ENCODE assay signal across 24 mouse cellular contexts in genomic region chr6:87388877-87389276, GRCm38 (mm10). TPM values are rescaled to one million over a fixed set of nuclear protein-coding genes. Genes with fewer than 3 reads are reported as not detected.
DNase-seq lines count a peak whose midpoint lies in the region; ATAC-seq and TF ChIP-seq lines count a peak whose summit lies in the region.
"Had no signal": no experiment of that assay in that cellular context is flagged by ENCODE, and none has a peak within 500 bp of the region (broad histone marks: within the 10 kb centered on the region; RNA-seq: fewer than 3 reads in every experiment).

TSS of gene Gkn3 (minus strand) at chr6:87388935.

- no peak for TF ChIP-seq POLR2A in liver, adult 2 months (IDR thresholded peaks at IDR 0.05; ENCODE audit: extremely low read depth, insufficient read depth, low read length)

- no peak within 1 kb of the TSS for H3K27ac ChIP-seq in liver, adult 2 months (replicated peaks; ENCODE audit: insufficient read depth, low read depth, low read length)
- H3K27ac ChIP-seq in liver, embryonic 12.5 days: no peak within 1 kb of the TSS
- no peak within 1 kb of the TSS for H3K27ac ChIP-seq in hindbrain, postnatal 0 days
- H3K27ac ChIP-seq: forebrain, embryonic 12.5 days; heart, adult 2 months; heart, embryonic 15.5 days; limb, embryonic 15.5 days; macrophage; midbrain, embryonic 12.5 days; neural tube, embryonic 12.5 days had no signal

- H3K9me3 ChIP-seq in liver, embryonic 12.5 days (replicated peaks): no peaks in the 10 kb centered on the region
- no peaks in the 10 kb centered on the region for H3K9me3 ChIP-seq in hindbrain, postnatal 0 days (ENCODE audit: low read length)
- H3K9me3 ChIP-seq: forebrain, embryonic 12.5 days; heart, embryonic 15.5 days; limb, embryonic 15.5 days; midbrain, embryonic 12.5 days; neural tube, embryonic 12.5 days had no signal

- no peak within 1 kb of the TSS for H3K9ac ChIP-seq in liver, adult 2 months (ENCODE audit: low read depth, low read length)
- H3K9ac ChIP-seq in liver, embryonic 12.5 days: no peak within 1 kb of the TSS
- H3K9ac ChIP-seq in hindbrain, postnatal 0 days (replicated peaks; ENCODE audit: low read length): no peak within 1 kb of the TSS
- H3K9ac ChIP-seq: forebrain, embryonic 12.5 days; heart, embryonic 15.5 days; limb, embryonic 15.5 days; midbrain, embryonic 12.5 days; neural tube, embryonic 12.5 days had no signal

- H3K4me2 ChIP-seq in liver, embryonic 12.5 days: no peak within 1 kb of the TSS
- no peak within 1 kb of the TSS for H3K4me2 ChIP-seq in hindbrain, postnatal 0 days (ENCODE audit: low read depth, low read length)
- H3K4me2 ChIP-seq: forebrain, embryonic 12.5 days; heart, embryonic 15.5 days; limb, embryonic 15.5 days; midbrain, embryonic 12.5 days; neural tube, embryonic 12.5 days had no signal

- peak; percentile 38 for DNase-seq in liver, adult 2 months (ENCODE audit: extremely low read depth, low read depth, low spot score)
- no peak for DNase-seq in urinary bladder, adult 2 months (ENCODE audit: low spot score)
- no peak for DNase-seq in urinary bladder, adult 18-20 months (ENCODE audit: low spot score in 2 of 2)
- peak; percentile 50 for DNase-seq in lung, postnatal 36 days
- DNase-seq in gastrocnemius, postnatal 25 days: no peak
- no peak for DNase-seq in hindbrain, postnatal 0 days (ENCODE audit: low spot score)
- DNase-seq: adrenal gland, postnatal 10 days; cerebellum, postnatal 10 days; gastrocnemius, postnatal 10 days; heart, adult 2 months; heart, postnatal 4 days; kidney, adult 8-10 months; kidney, postnatal 25 days; right cerebral cortex, adult 18-20 months; thymus, adult 18-20 months had no signal

- no peaks in the 10 kb centered on the region for H3K79me2 ChIP-seq in liver, adult 2 months (ENCODE audit: control insufficient read depth, insufficient read depth, low read length)

- ATAC-seq in liver, embryonic 12.5 days: no peak
- ATAC-seq in hindbrain, postnatal 0 days: no peak
- ATAC-seq: activated CD4-positive, CD25-positive, alpha-beta regulatory T cell, adult 4 months had no signal

- H3K4me1 ChIP-seq in liver, adult 2 months (ENCODE audit: control insufficient read depth, insufficient read depth, low read length): peaks cover 9% of the 10 kb centered on the region
- peaks cover 25% of the 10 kb centered on the region for H3K4me1 ChIP-seq in liver, embryonic 12.5 days
- H3K4me1 ChIP-seq in hindbrain, postnatal 0 days (ENCODE audit: insufficient read depth, low read length): peaks cover 3% of the 10 kb centered on the region; the same call in 1 of the 2 replicates

- no peaks in the 10 kb centered on the region for H3K36me3 ChIP-seq in liver, adult 2 months (ENCODE audit: control insufficient read depth, insufficient read depth, low read length)
- no peaks in the 10 kb centered on the region for H3K36me3 ChIP-seq in liver, embryonic 12.5 days
- H3K36me3 ChIP-seq in hindbrain, postnatal 0 days (ENCODE audit: insufficient read depth, low read length): no peaks in the 10 kb centered on the region
- H3K36me3 ChIP-seq: forebrain, embryonic 12.5 days; heart, embryonic 15.5 days; limb, embryonic 15.5 days; midbrain, embryonic 12.5 days; neural tube, embryonic 12.5 days had no signal

- no peak within 1 kb of the TSS for H3K4me3 ChIP-seq in liver, adult 2 months (ENCODE audit: insufficient read depth, low read depth, low read length)
- no peak within 1 kb of the TSS for H3K4me3 ChIP-seq in liver, embryonic 12.5 days
- no peak within 1 kb of the TSS for H3K4me3 ChIP-seq in hindbrain, postnatal 0 days (ENCODE audit: low read length)
- H3K4me3 ChIP-seq: forebrain, embryonic 12.5 days; heart, adult 2 months; heart, embryonic 15.5 days; limb, embryonic 15.5 days; midbrain, embryonic 12.5 days; neural tube, embryonic 12.5 days had no signal

- 28% methylated on average over 7 of the region's 7 CpGs for WGBS in liver, adult 2 months
- WGBS in liver, embryonic 12.5 days (ENCODE audit: insufficient replicate concordance): 46% methylated on average over 7 of the region's 7 CpGs
- WGBS in hindbrain, postnatal 0 days: 67% methylated on average over 7 of the region's 7 CpGs

- H3K27me3 ChIP-seq in liver, adult 2 months (ENCODE audit: control insufficient read depth, insufficient read depth, low read length): no peaks in the 10 kb centered on the region
- peaks cover 22% of the 10 kb centered on the region for H3K27me3 ChIP-seq in liver, embryonic 12.5 days (replicated peaks)
- H3K27me3 ChIP-seq in hindbrain, postnatal 0 days (ENCODE audit: insufficient read depth, low read length): no peaks in the 10 kb centered on the region
- H3K27me3 ChIP-seq: limb, embryonic 15.5 days; neural tube, embryonic 12.5 days had no signal

- no peak for TF ChIP-seq CTCF in liver, adult 2 months (IDR thresholded peaks at IDR 0.05; ENCODE audit: low read depth, low read length)
- TF ChIP-seq CTCF in hindbrain, postnatal 0 days (IDR thresholded peaks at IDR 0.05; ENCODE audit: low read depth): no peak

RNA-seq across cellular contexts. Expression of gene Gkn3, which starts in this region (rescaled TPM):
- 0.47 TPM in 1 of 2 replicates, not detected in the other for total RNA-seq in liver, adult 2 months (2014; rRNA removed)
- not detected in 2 replicates for polyA plus RNA-seq in liver, adult 2 months (2012; rRNA removed)
- polyA plus RNA-seq in liver, embryonic 12.5 days (2016; fragmentation: Nextera tagmentation; extraction: Ambion mirVana): not detected in 2 replicates
- polyA plus RNA-seq in urinary bladder, adult 2 months (2012; rRNA removed): 25.5 and 32.0 TPM in 2 replicates
- total RNA-seq in gastrocnemius, postnatal 25 days (2021): 1 to 10 TPM in 1 of 2 experiments, under 1 TPM in 1; 0.33 to 2.6 TPM
- not detected in 2 replicates for total RNA-seq in hindbrain, postnatal 0 days (2014; rRNA removed)
- 0.63 and 0.86 TPM in 2 replicates for polyA plus RNA-seq in hindbrain, postnatal 0 days (2015; fragmentation: Nextera tagmentation; extraction: Ambion mirVana)
- polyA plus RNA-seq: activated CD4-positive, CD25-positive, alpha-beta regulatory T cell, adult 4 months; C2C12; macrophage; midbrain, embryonic 12.5 days; neural tube, embryonic 12.5 days had no signal

Comparison
In these comparisons a context has a peak if more than half of its experiments do, and no peak if none do; other contexts are left out.
1. RNA of gene Gkn3 (polyA plus RNA-seq): 25.5 to 32.0 TPM in urinary bladder, adult 2 months; 0.63 to 0.86 TPM in hindbrain, postnatal 0 days, not detected in liver, embryonic 12.5 days and not detected in liver, adult 2 months; every median in the first group is over 10 times any median in the second.
2. Peak in DNase-seq in liver, adult 2 months; RNA of the gene not detected or under 1 TPM.